Comparison of ENCODE assay signal across 9 mouse cellular contexts in genomic region chr3:30219190-30219884, GRCm38 (mm10).
A peak's percentile ranks its signal among the peaks of the same experiment; 100 is the strongest.
DNase-seq lines count a peak whose midpoint lies in the region; ATAC-seq and TF ChIP-seq lines count a peak whose summit lies in the region.
"Had no signal": no experiment of that assay in that cellular context is flagged by ENCODE, and none has a peak within 500 bp of the region (broad histone marks: within the 10 kb centered on the region; RNA-seq: fewer than 3 reads in every experiment).

No protein-coding gene starts in this region.

- H3K4me3 ChIP-seq in lung, adult 2 months (replicated peaks; ENCODE audit: extremely low read depth, low read depth, low read length) = peak overlapping the region; percentile 16
- H3K4me3 ChIP-seq in heart, embryonic 16.5 days (ENCODE audit: low read length) = peak overlapping the region; percentile 47
- H3K4me3 ChIP-seq in liver, postnatal 0 days (ENCODE audit: low read depth, low read length) = no peak overlapping the region
- peak overlapping the region; percentile 29 for H3K4me3 ChIP-seq in stomach, embryonic 16.5 days (replicated peaks; ENCODE audit: low read length)
- no peak overlapping the region for H3K4me3 ChIP-seq in thymus, adult 2 months (ENCODE audit: control insufficient read depth, insufficient read depth, low read length)

- no peak for DNase-seq in lung, adult 2 months
- no peak for DNase-seq in lung, adult 18-20 months
- DNase-seq in liver, postnatal 0 days = no peak
- DNase-seq in thymus, adult 2 months = no peak
- no peak for DNase-seq in urinary bladder, postnatal 25 days (ENCODE audit: low spot score)

- no peaks in the 10 kb centered on the region; the same call in 1 of the 2 replicates for H3K4me1 ChIP-seq in lung, adult 2 months (ENCODE audit: control insufficient read depth, insufficient read depth, low read length)
- H3K4me1 ChIP-seq in heart, embryonic 16.5 days (ENCODE audit: control insufficient read depth, insufficient read depth, low read length) = peaks cover 4% of the 10 kb centered on the region; the same call in 1 of the 2 replicates
- no peaks in the 10 kb centered on the region for H3K4me1 ChIP-seq in liver, postnatal 0 days (ENCODE audit: insufficient read depth)
- peaks cover 13% of the 10 kb centered on the region for H3K4me1 ChIP-seq in stomach, embryonic 16.5 days (ENCODE audit: control insufficient read depth, insufficient read depth, low read length)
- no peaks in the 10 kb centered on the region for H3K4me1 ChIP-seq in thymus, adult 2 months (replicated peaks; ENCODE audit: control insufficient read depth, insufficient read depth, low read length)

- H3K4me2 ChIP-seq in heart, embryonic 16.5 days (ENCODE audit: low read depth, low read length) = peak overlapping the region; percentile 74
- H3K4me2 ChIP-seq in liver, postnatal 0 days (ENCODE audit: low read depth, low read length) = peak overlapping the region; percentile 38; the same call in 1 of the 2 replicates
- peak overlapping the region; percentile 52 for H3K4me2 ChIP-seq in stomach, embryonic 16.5 days (ENCODE audit: low read depth, low read length)

- peak overlapping the region; percentile 51 for H3K9ac ChIP-seq in heart, embryonic 16.5 days (ENCODE audit: low read length)
- no peak overlapping the region for H3K9ac ChIP-seq in liver, postnatal 0 days (replicated peaks)
- peak overlapping the region; percentile 32; the same call in 1 of the 2 replicates for H3K9ac ChIP-seq in stomach, embryonic 16.5 days (ENCODE audit: low read length)

- ATAC-seq in heart, embryonic 16.5 days (replicated peaks; ENCODE audit: extremely low read depth, insufficient read depth, low FRiP score) = no peak
- no peak for ATAC-seq in liver, postnatal 0 days
- ATAC-seq in stomach, embryonic 16.5 days (ENCODE audit: insufficient read depth, low FRiP score) = peak; percentile 80; the same call in 1 of the 2 replicates
- ATAC-seq in megakaryocyte-erythroid progenitor cell, adult 5-6 weeks (replicated peaks; ENCODE audit: low FRiP score, low TSS enrichment, poor library complexity, severe bottlenecking) = no peak

- no peaks in the 10 kb centered on the region for H3K36me3 ChIP-seq in heart, embryonic 16.5 days (ENCODE audit: control insufficient read depth, insufficient read depth)
- no peaks in the 10 kb centered on the region for H3K36me3 ChIP-seq in liver, postnatal 0 days (replicated peaks; ENCODE audit: insufficient read depth, low read length)
- no peaks in the 10 kb centered on the region for H3K36me3 ChIP-seq in stomach, embryonic 16.5 days (ENCODE audit: control insufficient read depth, insufficient read depth, low read length)
- no peaks in the 10 kb centered on the region for H3K36me3 ChIP-seq in thymus, adult 2 months (ENCODE audit: control insufficient read depth, insufficient read depth, low read length)
- H3K36me3 ChIP-seq: G1E had no signal

- H3K27ac ChIP-seq in heart, embryonic 16.5 days (ENCODE audit: low read length) = no peak overlapping the region
- no peak overlapping the region for H3K27ac ChIP-seq in liver, postnatal 0 days (ENCODE audit: low read depth)
- H3K27ac ChIP-seq in stomach, embryonic 16.5 days (ENCODE audit: low read length) = peak overlapping the region; percentile 49
- no peak overlapping the region for H3K27ac ChIP-seq in thymus, adult 2 months (ENCODE audit: control insufficient read depth, insufficient read depth, low read length)

- no peak for TF ChIP-seq EP300 in liver, postnatal 0 days (IDR thresholded peaks at IDR 0.05; ENCODE audit: low read depth)

- TF ChIP-seq POLR2A in lung, adult 2 months (IDR thresholded peaks at IDR 0.05; ENCODE audit: borderline replicate concordance, extremely low read depth, low read depth, low read length) = no peak
- TF ChIP-seq POLR2A in thymus, adult 2 months (IDR thresholded peaks at IDR 0.05; ENCODE audit: control insufficient read depth, extremely low read depth, insufficient read depth, low read length, poor library complexity) = no peak

- no peaks in the 10 kb centered on the region for H3K9me3 ChIP-seq in heart, embryonic 16.5 days (replicated peaks; ENCODE audit: control insufficient read depth, low read length)
- H3K9me3 ChIP-seq in liver, postnatal 0 days (ENCODE audit: low read length) = no peaks in the 10 kb centered on the region
- no peaks in the 10 kb centered on the region for H3K9me3 ChIP-seq in stomach, embryonic 16.5 days (replicated peaks; ENCODE audit: control insufficient read depth, low read length)
- H3K9me3 ChIP-seq: G1E had no signal

- no peak for TF ChIP-seq CTCF in lung, adult 2 months (IDR thresholded peaks at IDR 0.05; ENCODE audit: insufficient read depth, low read length)
- no peak for TF ChIP-seq CTCF in liver, postnatal 0 days (IDR thresholded peaks at IDR 0.05; ENCODE audit: low read depth)
- TF ChIP-seq CTCF in thymus, adult 2 months (IDR thresholded peaks at IDR 0.05; ENCODE audit: borderline replicate concordance, control insufficient read depth, extremely low read depth, insufficient read depth, low read length, poor library complexity) = no peak

- WGBS in lung, adult 2 months = 22% methylated on average over 21 of the region's 21 CpGs
- 11% methylated on average over 21 of the region's 21 CpGs for WGBS in heart, embryonic 16.5 days
- 14% methylated on average over 21 of the region's 21 CpGs for WGBS in liver, postnatal 0 days (ENCODE audit: insufficient replicate concordance)
- WGBS in stomach, embryonic 16.5 days = 13% methylated on average over 21 of the region's 21 CpGs
- WGBS in thymus, adult 2 months = 92% methylated on average over 21 of the region's 21 CpGs

- no peaks in the 10 kb centered on the region for H3K27me3 ChIP-seq in heart, embryonic 16.5 days (ENCODE audit: control insufficient read depth, insufficient read depth, low read length)
- H3K27me3 ChIP-seq in liver, postnatal 0 days (ENCODE audit: insufficient read depth, low read length) = peaks cover 21% of the 10 kb centered on the region; the same call in 1 of the 2 replicates
- no peaks in the 10 kb centered on the region for H3K27me3 ChIP-seq in stomach, embryonic 16.5 days (ENCODE audit: control insufficient read depth, insufficient read depth, low read length)
- H3K27me3 ChIP-seq in thymus, adult 2 months (ENCODE audit: control insufficient read depth, insufficient read depth, low read length) = no peaks in the 10 kb centered on the region

Comparison
In these comparisons a context has a peak if more than half of its experiments do, and no peak if none do; other contexts are left out.
1. H3K4me3 ChIP-seq: peak in lung, adult 2 months (single experiment), heart, embryonic 16.5 days (single experiment) and stomach, embryonic 16.5 days (single experiment); none in liver, postnatal 0 days (single experiment) and thymus, adult 2 months (single experiment).
2. Peak in every context shown above with its lines, with median percentiles within 50 percentile points of each other: H3K4me2 ChIP-seq.